Mouse (Mus musculus) heart, adult 2 months (tissue): ENCODE results near the gene Tjp3.

ENCODE experiments used
- CTCF ChIP-seq: fragments of 200-600 bp; IDR thresholded peaks from 2 replicates; pipeline ENCODE4 v1.8.1; 2022; ENCODE audit warnings: antibody characterized with exemption, mild to moderate bottlenecking, moderate library complexity
- EP300 ChIP-seq: fragments of 200-500 bp; IDR thresholded peaks from 2 replicates; pipeline ENCODE4 v1.6.1; 2011; ENCODE audit warnings: low read depth, low read length, control low read depth; ENCODE audit not compliant: insufficient read depth
- POLR2A ChIP-seq: fragments of 200-500 bp; IDR thresholded peaks from 2 replicates; pipeline ENCODE4 v1.6.1; 2011; ENCODE audit warnings: mild to moderate bottlenecking, low read depth, low read length, control low read depth; ENCODE audit not compliant: insufficient read depth

- TF ChIP-seq CTCF (no peak), POLR2A (no peak), EP300 (no peak)
Measured at GRCm38 (mm10) chr10:81236471-81237268, 54.7 kb downstream of the Tjp3 start.
